Mouse (Mus musculus): ENCODE results near the gene Fchsd2. TPM values are rescaled to one million over a fixed set of nuclear protein-coding genes. Genes with fewer than 3 reads are reported as not detected.
A peak's percentile ranks its signal among the peaks of the same experiment; 100 is the strongest.

Fchsd2 gene
- polyA plus RNA-seq, 1 experiment from 2014 or later = 20.4 TPM

GRCm38 (mm10) chr7:101327786-101328185 is 235.1 kb downstream of the Fchsd2 start:
- no peak overlapping the region for H3K4me3 ChIP-seq (ENCODE audit: low read depth, low read length)
- no peak overlapping the region for H3K9ac ChIP-seq (ENCODE audit: low read depth, low read length)
- H3K4me1 ChIP-seq (ENCODE audit: control insufficient read depth, insufficient read depth, low read length) = peaks cover 19% of the 10 kb centered on the region
- no peaks in the 10 kb centered on the region for H3K36me3 ChIP-seq (ENCODE audit: control insufficient read depth, insufficient read depth, low read length)
- H3K9me3 ChIP-seq (replicated peaks; ENCODE audit: control insufficient read depth, low read length) = no peaks in the 10 kb centered on the region
- ATAC-seq (replicated peaks; ENCODE audit: insufficient number of reproducible peaks, low FRiP score, low TSS enrichment) = no peak
- H3K27me3 ChIP-seq (ENCODE audit: control insufficient read depth, insufficient read depth, low read length) = peaks cover 7% of the 10 kb centered on the region
- H3K4me2 ChIP-seq = no peak overlapping the region
- H3K27ac ChIP-seq (ENCODE audit: low read depth, low read length) = no peak overlapping the region
- WGBS (ENCODE audit: insufficient replicate concordance) = 89% methylated on average over 2 of the region's 2 CpGs

DNA sequence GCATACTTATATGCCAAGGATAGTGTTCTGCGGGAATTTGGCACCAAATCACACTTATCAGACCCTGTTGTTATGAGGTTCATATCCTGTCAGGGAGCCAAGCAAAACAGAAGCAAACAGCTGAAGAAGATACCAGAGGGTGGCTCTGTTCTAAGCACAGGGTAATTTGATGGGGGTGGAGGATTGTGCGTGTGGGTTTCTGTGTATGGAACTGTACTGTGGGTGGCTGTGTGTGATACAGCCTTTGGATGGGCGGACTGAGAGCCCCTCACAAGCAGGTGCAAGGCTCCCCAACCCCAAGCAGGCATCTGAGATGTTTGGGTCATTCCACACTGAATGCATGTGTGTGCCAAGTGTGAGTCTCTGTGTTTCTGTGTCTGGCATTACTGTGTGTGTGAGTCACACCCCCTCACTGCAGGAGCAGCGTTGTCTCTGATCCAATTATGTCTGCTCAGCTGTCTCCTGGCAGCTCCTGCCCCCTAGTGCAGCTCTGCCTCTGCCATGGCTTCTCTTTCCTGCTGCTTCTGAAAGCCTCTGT is 236.0 kb downstream of the Fchsd2 start:
- Histone ChIP-seq H3K9ac (ENCODE audit: low read depth, low read length) (peak overlapping the region; percentile 18; the same call in 1 of the 2 replicates), H3K36me3 (ENCODE audit: control insufficient read depth, insufficient read depth, low read length) (no peaks in the 10 kb centered on the region), H3K27ac (ENCODE audit: low read depth, low read length) (no peak overlapping the region), H3K4me3 (ENCODE audit: low read depth, low read length) (no peak overlapping the region), H3K27me3 (ENCODE audit: control insufficient read depth, insufficient read depth, low read length) (peaks cover 7% of the 10 kb centered on the region), H3K9me3 (replicated peaks; ENCODE audit: control insufficient read depth, low read length) (no peaks in the 10 kb centered on the region), H3K4me2 (no peak overlapping the region), H3K4me1 (ENCODE audit: control insufficient read depth, insufficient read depth, low read length) (peaks cover 18% of the 10 kb centered on the region)
- ATAC-seq (replicated peaks; ENCODE audit: insufficient number of reproducible peaks, low FRiP score, low TSS enrichment) = no peak
- WGBS (ENCODE audit: insufficient replicate concordance) = 62% methylated on average over 4 of the region's 4 CpGs

- peaks cover 16% of the 10 kb centered on the region for H3K4me1 ChIP-seq (ENCODE audit: control insufficient read depth, insufficient read depth, low read length)
- peaks cover 7% of the 10 kb centered on the region; the same call in 1 of the 2 replicates for H3K27me3 ChIP-seq (ENCODE audit: control insufficient read depth, insufficient read depth, low read length)
- H3K36me3 ChIP-seq (ENCODE audit: control insufficient read depth, insufficient read depth, low read length) = no peaks in the 10 kb centered on the region
- no peak overlapping the region for H3K4me2 ChIP-seq
- no peak for ATAC-seq (replicated peaks; ENCODE audit: insufficient number of reproducible peaks, low FRiP score, low TSS enrichment)
- H3K9ac ChIP-seq (ENCODE audit: low read depth, low read length) = no peak overlapping the region
- H3K4me3 ChIP-seq (ENCODE audit: low read depth, low read length) = no peak overlapping the region
- no peaks in the 10 kb centered on the region for H3K9me3 ChIP-seq (replicated peaks; ENCODE audit: control insufficient read depth, low read length)
- 71% methylated on average over 4 of the region's 4 CpGs for WGBS (ENCODE audit: insufficient replicate concordance)
- no peak overlapping the region for H3K27ac ChIP-seq (ENCODE audit: low read depth, low read length)
Measured at GRCm38 (mm10) chr7:101329606-101330005, 236.9 kb downstream of the Fchsd2 start.

GRCm38 (mm10) chr7:101330074-101330840 is 237.6 kb downstream of the Fchsd2 start:
- WGBS (ENCODE audit: insufficient replicate concordance) = 61% methylated on average over 10 of the region's 10 CpGs
- H3K4me1 ChIP-seq (ENCODE audit: control insufficient read depth, insufficient read depth, low read length) = peaks cover 20% of the 10 kb centered on the region
- H3K27me3 ChIP-seq (ENCODE audit: control insufficient read depth, insufficient read depth, low read length) = peaks cover 9% of the 10 kb centered on the region; the same call in 1 of the 2 replicates
- H3K4me3 ChIP-seq (ENCODE audit: low read depth, low read length) = no peak overlapping the region
- H3K27ac ChIP-seq (ENCODE audit: low read depth, low read length) = no peak overlapping the region
- no peak overlapping the region for H3K9ac ChIP-seq (ENCODE audit: low read depth, low read length)
- no peaks in the 10 kb centered on the region for H3K9me3 ChIP-seq (replicated peaks; ENCODE audit: control insufficient read depth, low read length)
- no peak for ATAC-seq (replicated peaks; ENCODE audit: insufficient number of reproducible peaks, low FRiP score, low TSS enrichment)
- no peak overlapping the region for H3K4me2 ChIP-seq
- no peaks in the 10 kb centered on the region for H3K36me3 ChIP-seq (ENCODE audit: control insufficient read depth, insufficient read depth, low read length)

DNA sequence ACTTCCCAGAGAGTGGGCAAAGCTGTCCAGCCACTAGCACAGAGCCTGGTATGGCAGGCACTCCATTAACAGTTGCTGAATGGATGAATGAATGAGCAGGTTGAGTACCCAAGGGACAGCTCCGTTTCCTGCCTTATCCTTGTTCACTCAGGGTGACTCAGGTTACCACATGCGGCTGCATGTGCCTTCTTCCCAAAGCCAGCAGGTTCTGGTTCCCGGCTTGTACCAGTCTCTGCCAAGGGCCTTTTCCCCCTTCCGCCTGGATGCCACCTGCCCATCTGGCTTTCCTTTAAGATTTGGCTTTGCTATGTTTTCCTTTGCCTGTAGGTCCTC is 238.1 kb downstream of the Fchsd2 start:
- no peak overlapping the region for H3K4me3 ChIP-seq (ENCODE audit: low read depth, low read length)
- no peak for ATAC-seq (replicated peaks; ENCODE audit: insufficient number of reproducible peaks, low FRiP score, low TSS enrichment)
- 71% methylated on average over 4 of the region's 4 CpGs for WGBS (ENCODE audit: insufficient replicate concordance)
- H3K4me1 ChIP-seq (ENCODE audit: control insufficient read depth, insufficient read depth, low read length) = peaks cover 20% of the 10 kb centered on the region
- H3K36me3 ChIP-seq (ENCODE audit: control insufficient read depth, insufficient read depth, low read length) = no peaks in the 10 kb centered on the region
- H3K27ac ChIP-seq (ENCODE audit: low read depth, low read length) = no peak overlapping the region
- H3K9me3 ChIP-seq (replicated peaks; ENCODE audit: control insufficient read depth, low read length) = no peaks in the 10 kb centered on the region
- H3K4me2 ChIP-seq = no peak overlapping the region
- H3K9ac ChIP-seq (ENCODE audit: low read depth, low read length) = no peak overlapping the region
- peaks cover 11% of the 10 kb centered on the region; the same call in 1 of the 2 replicates for H3K27me3 ChIP-seq (ENCODE audit: control insufficient read depth, insufficient read depth, low read length)

DNA sequence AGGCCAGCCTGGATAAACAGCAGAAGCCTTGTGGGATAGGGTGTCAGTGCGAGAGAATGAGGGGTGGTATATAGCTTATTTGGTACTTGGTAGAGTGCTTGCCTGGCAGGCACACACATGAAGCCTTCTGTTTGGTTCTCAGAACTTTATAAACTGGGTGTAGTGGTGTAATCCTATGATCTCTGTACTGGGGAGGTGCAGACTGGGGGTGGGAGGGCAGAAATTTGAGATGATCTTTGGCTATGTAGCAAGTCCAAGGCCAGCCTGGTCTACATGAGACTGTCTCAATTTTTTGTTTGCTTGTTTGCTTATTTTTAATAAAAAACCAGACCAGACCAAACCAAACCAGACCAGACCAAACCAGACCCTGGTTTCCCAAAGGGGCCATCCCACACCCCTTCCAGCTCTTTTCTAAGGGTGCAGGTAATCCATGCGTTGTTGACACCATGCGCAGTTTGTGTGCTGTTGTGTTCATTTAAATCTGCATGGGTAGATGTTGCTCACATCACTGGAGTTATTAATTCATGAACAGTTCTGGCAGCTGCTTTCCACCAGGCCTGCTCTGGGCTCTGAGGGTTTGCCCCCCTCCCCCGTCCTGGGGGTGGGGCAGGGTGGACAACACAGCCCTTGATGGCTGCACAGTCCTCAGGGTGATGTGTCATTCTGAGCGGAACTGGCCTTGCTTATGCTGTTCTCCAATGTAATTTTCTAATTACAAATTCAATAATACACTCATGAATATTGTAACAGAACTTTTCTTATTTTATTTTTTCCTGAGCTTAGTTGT is 239.6 kb downstream of the Fchsd2 start:
- no peak overlapping the region for H3K27ac ChIP-seq (ENCODE audit: low read depth, low read length)
- H3K4me3 ChIP-seq (ENCODE audit: low read depth, low read length) = no peak overlapping the region
- WGBS (ENCODE audit: insufficient replicate concordance) = 88% methylated on average over 5 of the region's 5 CpGs
- H3K36me3 ChIP-seq (ENCODE audit: control insufficient read depth, insufficient read depth, low read length) = no peaks in the 10 kb centered on the region
- 0 out of 2 replicates have a peak, but pooled peaks cover 7% of the 10 kb centered on the region for H3K27me3 ChIP-seq (ENCODE audit: control insufficient read depth, insufficient read depth, low read length)
- no peak overlapping the region for H3K9ac ChIP-seq (ENCODE audit: low read depth, low read length)
- peaks cover 20% of the 10 kb centered on the region for H3K4me1 ChIP-seq (ENCODE audit: control insufficient read depth, insufficient read depth, low read length)
- H3K4me2 ChIP-seq = no peak overlapping the region
- no peak for ATAC-seq (replicated peaks; ENCODE audit: insufficient number of reproducible peaks, low FRiP score, low TSS enrichment)
- no peaks in the 10 kb centered on the region for H3K9me3 ChIP-seq (replicated peaks; ENCODE audit: control insufficient read depth, low read length)

Other genes with a start within 250 kb of the Fchsd2 start
- 2.3 and 3.0 TPM in 2 replicates for gene Relt, start 229.4 kb upstream of the Fchsd2 start, polyA plus RNA-seq (2014; fragmentation: Nextera tagmentation; extraction: Ambion mirVana)
- gene Arhgef17, start 160.8 kb upstream of the Fchsd2 start, polyA plus RNA-seq (2014; fragmentation: Nextera tagmentation; extraction: Ambion mirVana) = 8.5 and 8.8 TPM in 2 replicates
- gene P2ry6, start 118.2 kb upstream of the Fchsd2 start, polyA plus RNA-seq (2014; fragmentation: Nextera tagmentation; extraction: Ambion mirVana) = 2.1 and 2.8 TPM in 2 replicates
- 0.54 and 0.68 TPM in 2 replicates for gene P2ry2, start 80.0 kb upstream of the Fchsd2 start, polyA plus RNA-seq (2014; fragmentation: Nextera tagmentation; extraction: Ambion mirVana)
- gene Atg16l2, start 209.4 kb downstream of the Fchsd2 start, polyA plus RNA-seq (2014; fragmentation: Nextera tagmentation; extraction: Ambion mirVana) = 13.7 and 18.9 TPM in 2 replicates
- gene Stard10, start 224.2 kb downstream of the Fchsd2 start, polyA plus RNA-seq (2014; fragmentation: Nextera tagmentation; extraction: Ambion mirVana) = 44.4 and 48.9 TPM in 2 replicates

Measured in heart, embryonic 11.5 days (tissue).